Mouse (Mus musculus) liver, postnatal 0 days (tissue): ENCODE results near the gene Ifi35.

Source experiments
- CTCF ChIP-seq: sonication (generic); IDR thresholded peaks from 2 replicates; pipeline ENCODE4 v1.5.1; 2016; ENCODE audit warnings: antibody characterized with exemption, low read depth
- EP300 ChIP-seq: IDR thresholded peaks from 2 replicates; pipeline ENCODE4 v1.6.1; 2016; ENCODE audit warnings: antibody characterized with exemption, low read depth, mild to moderate bottlenecking

DNA sequence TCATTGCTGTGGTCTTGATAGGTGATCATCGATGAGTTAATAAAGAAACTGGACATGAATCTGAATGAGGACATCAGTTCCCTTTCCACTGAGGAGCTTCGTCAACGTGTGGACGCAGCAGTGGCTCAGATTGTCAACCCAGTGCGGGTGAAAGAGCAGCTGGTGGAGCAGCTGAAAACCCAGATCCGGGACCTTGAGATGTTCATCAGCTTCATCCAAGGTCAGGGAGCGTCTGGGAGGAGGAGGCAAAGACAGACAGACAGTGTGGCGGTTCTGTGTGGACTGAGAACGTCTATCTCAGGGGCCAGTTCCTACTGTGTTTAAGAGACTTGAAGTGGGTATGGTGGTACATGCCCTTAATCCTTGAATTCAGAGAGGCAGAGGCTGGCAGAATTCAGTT, 16.9 kb upstream of the Ifi35 start:
- TF ChIP-seq CTCF (no peak), EP300 (no peak)
